Mouse (Mus musculus): ENCODE data around the gene Rfk. TPM values are rescaled to one million over a fixed set of nuclear protein-coding genes. Genes with fewer than 3 reads are reported as not detected.

The Rfk gene
- 10 to 100 TPM; 59.7 to 80.6 TPM for total RNA-seq (2021)
- long read RNA-seq, experiment 1, transcript Rfk-201 (4 exons, 2,482 nt) = major isoform, 44 of 49 reads
- long read RNA-seq, experiment 1, partial matches to known transcripts = 1 of 49 reads
- long read RNA-seq, experiment 1, other reads (novel, unspliced or antisense) = 4 of 49 reads
- long read RNA-seq, experiment 2, transcript Rfk-201 (4 exons, 2,482 nt) = major isoform, 32 of 35 reads
- long read RNA-seq, experiment 2, partial matches to known transcripts = 1 of 35 reads
- long read RNA-seq, experiment 2, other reads (novel, unspliced or antisense) = 2 of 35 reads

GRCm38 (mm10) chr19:17393841-17394591 is at the start of gene Rfk:
Gene Rfk, plus strand, starts transcription at chr19:17394043.
- DNase-seq = peak; percentile 94 to 95

- DNase-seq = no peak
These were observed 49.0 kb upstream of the Rfk start for GRCm38 (mm10) chr19:17344881-17345280.

- no peak for DNase-seq
These were observed 46.9 kb upstream of the Rfk start for GRCm38 (mm10) chr19:17346716-17347474.

- no peak for DNase-seq
These were observed 46.0 kb upstream of the Rfk start for GRCm38 (mm10) chr19:17347852-17348251.

GRCm38 (mm10) chr19:17353727-17354126 is 40.1 kb upstream of the Rfk start:
- no peak for DNase-seq

- no peak for DNase-seq
These were observed 39.5 kb upstream of the Rfk start for GRCm38 (mm10) chr19:17354362-17354761.

- no peak for DNase-seq
These were observed 39.0 kb upstream of the Rfk start for GRCm38 (mm10) chr19:17354797-17355196.

GRCm38 (mm10) chr19:17355361-17355760 is 38.5 kb upstream of the Rfk start:
- DNase-seq = no peak

- DNase-seq = peak; percentile 86 to 87
These were observed 37.6 kb upstream of the Rfk start for GRCm38 (mm10) chr19:17355950-17356867.

- no peak for DNase-seq
These were observed 36.9 kb upstream of the Rfk start for GRCm38 (mm10) chr19:17356932-17357331.

GRCm38 (mm10) chr19:17357391-17357790 is 36.5 kb upstream of the Rfk start:
- DNase-seq = no peak

- DNase-seq = no peak
These were observed 34.4 kb upstream of the Rfk start for GRCm38 (mm10) chr19:17359315-17359890.

- peak in 1 of 2 experiments; percentile 23 for DNase-seq
These were observed 32.7 kb upstream of the Rfk start for GRCm38 (mm10) chr19:17361181-17361580.

- DNase-seq = peak; percentile 55 to 67
These were observed 29.1 kb upstream of the Rfk start for GRCm38 (mm10) chr19:17364741-17365140.

- no peak for DNase-seq
These were observed 27.3 kb upstream of the Rfk start for GRCm38 (mm10) chr19:17366364-17367090.

GRCm38 (mm10) chr19:17368557-17368956 is 25.3 kb upstream of the Rfk start:
- DNase-seq = no peak

GRCm38 (mm10) chr19:17369581-17369980 is 24.3 kb upstream of the Rfk start:
- DNase-seq = no peak

GRCm38 (mm10) chr19:17372701-17373100 is 21.1 kb upstream of the Rfk start, which contains the start of gene Gcnt1:
Gene Gcnt1, minus strand, starts transcription at chr19:17372844.
- DNase-seq = no peak

- no peak for DNase-seq
These were observed 15.0 kb upstream of the Rfk start for GRCm38 (mm10) chr19:17378845-17379244.

GRCm38 (mm10) chr19:17380549-17380948 is 13.3 kb upstream of the Rfk start:
- no peak for DNase-seq

Data from heart, adult 18-20 months (tissue).